ENCODE assay signal across 17 mouse cellular contexts in the genomic region with DNA sequence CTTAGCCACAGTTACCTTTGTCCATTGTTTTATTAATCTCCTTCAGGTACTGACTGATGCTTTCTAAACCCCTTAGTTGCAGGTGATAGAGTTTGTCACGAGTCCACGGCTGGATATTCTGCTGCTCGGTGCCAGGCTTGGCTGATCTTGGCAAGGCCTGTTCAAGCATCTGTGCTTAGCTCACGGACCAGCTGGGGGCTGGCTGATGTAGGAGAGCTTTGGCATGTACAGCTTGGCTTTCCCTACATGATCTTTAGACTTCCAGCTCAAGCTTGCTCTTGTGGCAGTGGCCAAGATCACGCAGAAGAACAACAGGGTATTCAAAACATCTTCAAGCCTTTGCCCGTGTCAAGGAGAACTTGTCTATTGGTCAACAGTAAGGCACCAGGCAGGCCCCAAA. TPM values are rescaled to one million over a fixed set of nuclear protein-coding genes. Genes with fewer than 3 reads are reported as not detected.
A peak's percentile ranks its signal among the peaks of the same experiment; 100 is the strongest.
DNase-seq lines count a peak whose midpoint lies in the region; ATAC-seq and TF ChIP-seq lines count a peak whose summit lies in the region.
"Had no signal": no experiment of that assay in that cellular context is flagged by ENCODE, and none has a peak within 500 bp of the region (broad histone marks: within the 10 kb centered on the region; RNA-seq: fewer than 3 reads in every experiment).

No protein-coding gene starts in this region.

- TF ChIP-seq CTCF in left cerebral cortex, adult 2 months (IDR thresholded peaks at IDR 0.05) = no peak

- DNase-seq in cerebellum, adult 11-12 months = peak; percentile 14
- no peak for DNase-seq in left cerebral cortex, adult 2 months (ENCODE audit: extremely low spot score in 1 of 2, low spot score in 2 of 2)
- DNase-seq in left cerebral cortex, adult 11 months (ENCODE audit: low spot score) = no peak
- peak; percentile 21 for DNase-seq in cerebellum, adult 9-11 months
- peak; percentile 47 to 63 for DNase-seq in layer of hippocampus, adult 8-10 months (ENCODE audit: low spot score in 2 of 2)
- no peak for DNase-seq in gastrocnemius, postnatal 36 days
- DNase-seq: gastrocnemius, postnatal 14 days; heart, postnatal 36 days; kidney, postnatal 25 days; liver, embryonic 13.5 days; thymus, postnatal 4 days had no signal

- no peak overlapping the region for H3K4me3 ChIP-seq in left cerebral cortex, adult 2 months
- H3K4me3 ChIP-seq: liver, embryonic 13.5 days; midbrain, embryonic 12.5 days had no signal

- ATAC-seq in cerebellum, adult (ENCODE audit: insufficient number of reproducible peaks, low FRiP score, low TSS enrichment) = no peak
- no peak for ATAC-seq in megakaryocyte-erythroid progenitor cell, adult 5-6 weeks (replicated peaks; ENCODE audit: low FRiP score, low TSS enrichment, poor library complexity, severe bottlenecking)
- ATAC-seq: intestine, postnatal 0 days; lung, postnatal 0 days had no signal

- intact Hi-C loops in left cerebral cortex, adult 2 months (cut with DNase I) = no loop called here
- intact Hi-C loops in gastrocnemius, postnatal 36 days (cut with DNase I) = no loop called here

- peak overlapping the region; percentile 32; the same call in 1 of the 2 replicates for H3K27ac ChIP-seq in left cerebral cortex, adult 2 months
- H3K27ac ChIP-seq: liver, embryonic 13.5 days; midbrain, embryonic 12.5 days had no signal

RNA-seq across cellular contexts. Expression of a gene that starts 49.9 kb away (rescaled TPM):
- not detected for total RNA-seq in left cerebral cortex, adult 2 months (2021)
- total RNA-seq in layer of hippocampus, adult 8-10 months (2022) = under 1 TPM in 2 of 4 experiments, not detected in 2; 0.29 to 0.83 TPM
- total RNA-seq in megakaryocyte-erythroid progenitor cell, adult 5-6 weeks (2014; fragmentation: Nextera tagmentation) = not detected in 2 replicates
- not detected in 2 replicates for total RNA-seq in megakaryocyte-erythroid progenitor cell, adult 5-6 weeks (2017)
- 1 to 10 TPM in 1 of 2 experiments, not detected in 1; 2.7 TPM for total RNA-seq in gastrocnemius, postnatal 36 days (2021)
- total RNA-seq: left cerebral cortex, postnatal 25 days had no signal

Comparison
In these comparisons a context has a peak if more than half of its experiments do, and no peak if none do; other contexts are left out.
1. DNase-seq: peak in cerebellum, adult 11-12 months (single experiment), cerebellum, adult 9-11 months (single experiment) and layer of hippocampus, adult 8-10 months (2 of 2); none in left cerebral cortex, adult 2 months (0 of 2), left cerebral cortex, adult 11 months (single experiment) and gastrocnemius, postnatal 36 days (0 of 2).